Mouse (Mus musculus): ENCODE measurements around the gene Slc6a11. TPM values are rescaled to one million over a fixed set of nuclear protein-coding genes. Genes with fewer than 3 reads are reported as not detected.

Gene Slc6a11
- polyA plus RNA-seq, 1 experiment = 1.6 TPM

DNA sequence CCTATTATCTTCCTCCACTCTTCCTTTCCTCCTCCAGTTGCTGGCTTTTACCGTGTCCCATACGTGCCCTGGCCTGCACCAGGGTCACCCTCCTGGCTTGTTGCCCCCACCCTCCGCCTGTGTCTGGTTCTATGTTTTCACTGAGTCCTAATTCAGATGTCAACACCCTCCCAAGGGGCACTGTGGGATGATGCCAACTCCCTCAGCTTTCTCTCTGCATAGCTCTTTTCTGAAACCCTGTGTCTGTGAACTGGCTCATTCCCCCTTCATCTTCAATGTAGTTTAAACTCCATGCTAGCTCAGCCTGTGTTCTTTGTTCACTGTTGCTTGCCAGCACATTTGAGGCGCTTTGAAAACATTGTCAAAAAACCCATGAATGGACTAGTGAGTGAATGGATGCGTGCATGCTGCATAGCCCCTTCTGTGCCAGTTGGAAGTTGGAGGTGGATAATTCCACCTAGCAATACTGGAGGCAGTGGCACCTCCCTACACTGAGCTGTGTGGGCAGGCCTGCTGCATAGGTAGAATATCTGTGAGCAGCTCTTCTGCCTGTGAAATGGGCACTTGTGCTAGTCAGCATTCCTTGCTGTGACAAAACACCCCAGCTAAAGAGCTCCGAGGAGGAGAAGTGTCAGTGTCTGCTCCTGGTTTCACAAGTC lies 13.5 kb downstream of the Slc6a11 start:
- H3K4me1 ChIP-seq (ENCODE audit: control insufficient read depth, insufficient read depth, low read length) = no peaks in the 10 kb centered on the region
- no peak overlapping the region for H3K4me3 ChIP-seq (ENCODE audit: control insufficient read depth, low read depth, low read length)
- no peak overlapping the region for H3K27ac ChIP-seq (ENCODE audit: control insufficient read depth, insufficient read depth, low read depth, low read length)
- no peaks in the 10 kb centered on the region for H3K27me3 ChIP-seq (ENCODE audit: control insufficient read depth, insufficient read depth, low read length)
- TF ChIP-seq CTCF (IDR thresholded peaks at IDR 0.05; ENCODE audit: control insufficient read depth, insufficient read depth, insufficient replicate concordance, low read depth, low read length) (no peak), POLR2A (IDR thresholded peaks at IDR 0.05; ENCODE audit: control insufficient read depth, low read depth, low read length) (no peak)
- no peaks in the 10 kb centered on the region for H3K36me3 ChIP-seq (ENCODE audit: control insufficient read depth, insufficient read depth, low read length)

DNA sequence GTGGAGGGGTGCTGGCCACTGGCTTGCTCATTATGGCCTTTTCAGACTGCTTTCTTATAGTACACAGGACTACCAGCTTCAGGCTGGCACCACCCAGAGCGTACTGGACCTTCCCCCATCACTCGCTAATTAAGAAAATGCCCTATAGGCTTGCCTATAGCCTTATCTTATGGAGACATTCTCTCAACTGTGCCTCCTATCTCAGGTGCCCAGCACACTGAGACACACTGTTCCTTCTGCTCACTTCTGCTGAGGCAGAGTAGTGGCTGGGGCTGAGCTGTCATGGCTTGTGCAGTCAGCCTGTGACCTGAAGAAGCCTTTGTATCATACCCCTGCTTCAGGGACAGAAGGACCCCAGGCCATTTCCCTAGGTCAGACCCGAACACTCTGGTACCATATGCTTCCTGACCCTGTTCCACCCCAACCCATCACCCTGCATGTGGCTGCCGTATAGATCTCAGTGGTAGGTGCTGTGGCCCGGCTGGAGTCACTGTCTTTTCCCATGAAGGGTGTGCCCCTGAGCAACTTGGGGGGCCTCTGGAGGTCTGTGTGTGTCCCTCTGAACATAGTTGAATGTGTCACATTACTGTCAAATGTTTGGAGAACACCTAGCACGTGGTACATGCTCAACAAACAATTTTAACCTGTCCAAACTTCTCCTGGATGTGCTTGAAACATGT lies 14.7 kb downstream of the Slc6a11 start:
- Histone ChIP-seq H3K4me1 (ENCODE audit: control insufficient read depth, insufficient read depth, low read length) (no peaks in the 10 kb centered on the region), H3K27me3 (ENCODE audit: control insufficient read depth, insufficient read depth, low read length) (no peaks in the 10 kb centered on the region), H3K27ac (ENCODE audit: control insufficient read depth, insufficient read depth, low read depth, low read length) (no peak overlapping the region), H3K36me3 (ENCODE audit: control insufficient read depth, insufficient read depth, low read length) (no peaks in the 10 kb centered on the region), H3K4me3 (ENCODE audit: control insufficient read depth, low read depth, low read length) (no peak overlapping the region)
- TF ChIP-seq POLR2A (IDR thresholded peaks at IDR 0.05; ENCODE audit: control insufficient read depth, low read depth, low read length) = no peak
- TF ChIP-seq CTCF (IDR thresholded peaks at IDR 0.05; ENCODE audit: control insufficient read depth, insufficient read depth, insufficient replicate concordance, low read depth, low read length) = no peak

DNA sequence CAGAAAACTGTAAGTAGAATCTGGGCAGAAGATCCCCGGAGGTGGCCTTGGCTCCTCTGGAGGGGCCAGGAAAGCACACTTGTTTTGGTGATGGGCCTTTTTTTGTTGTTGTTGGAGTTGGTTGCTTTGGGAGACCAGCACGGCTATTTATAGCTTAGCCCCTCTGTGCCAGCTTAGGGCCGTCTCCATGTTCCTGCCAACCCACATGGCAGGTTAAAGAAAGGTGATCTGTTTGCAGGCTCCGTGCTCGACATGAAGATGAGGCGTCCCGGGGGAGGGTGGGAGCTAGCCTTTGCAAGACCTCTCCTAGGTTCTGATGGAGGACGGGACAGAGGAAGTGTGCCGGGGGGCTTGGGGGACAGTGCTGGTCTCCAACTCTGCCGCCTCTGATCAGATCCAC lies 24.7 kb downstream of the Slc6a11 start:
- no peaks in the 10 kb centered on the region for H3K4me1 ChIP-seq (ENCODE audit: control insufficient read depth, insufficient read depth, low read length)
- TF ChIP-seq CTCF (IDR thresholded peaks at IDR 0.05; ENCODE audit: control insufficient read depth, insufficient read depth, insufficient replicate concordance, low read depth, low read length) (no peak), POLR2A (IDR thresholded peaks at IDR 0.05; ENCODE audit: control insufficient read depth, low read depth, low read length) (no peak)
- H3K4me3 ChIP-seq (ENCODE audit: control insufficient read depth, low read depth, low read length) = no peak overlapping the region
- H3K36me3 ChIP-seq (ENCODE audit: control insufficient read depth, insufficient read depth, low read length) = no peaks in the 10 kb centered on the region
- H3K27ac ChIP-seq (ENCODE audit: control insufficient read depth, insufficient read depth, low read depth, low read length) = no peak overlapping the region
- H3K27me3 ChIP-seq (ENCODE audit: control insufficient read depth, insufficient read depth, low read length) = no peaks in the 10 kb centered on the region

DNA sequence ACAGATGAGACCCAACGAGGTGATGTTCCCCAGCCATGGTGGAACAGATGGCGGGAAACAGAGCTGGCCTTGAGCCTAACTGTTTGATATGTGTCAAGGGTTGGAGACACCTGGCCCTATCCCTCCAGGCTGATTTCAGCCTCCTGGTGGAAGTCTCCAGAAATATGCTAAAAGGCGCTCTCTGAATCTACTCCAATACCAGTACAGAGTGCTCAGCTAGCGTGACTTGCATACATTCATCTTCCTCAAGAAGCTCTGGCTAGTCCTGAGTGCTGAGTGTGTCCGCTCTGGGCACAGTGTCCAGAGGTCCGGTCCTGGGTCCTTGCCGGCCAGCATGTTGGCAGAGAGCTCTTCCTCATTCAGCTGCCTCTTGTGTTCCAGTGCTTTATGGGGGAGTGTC lies 27.8 kb downstream of the Slc6a11 start:
- Histone ChIP-seq H3K27ac (ENCODE audit: control insufficient read depth, insufficient read depth, low read depth, low read length) (no peak overlapping the region), H3K27me3 (ENCODE audit: control insufficient read depth, insufficient read depth, low read length) (no peaks in the 10 kb centered on the region), H3K36me3 (ENCODE audit: control insufficient read depth, insufficient read depth, low read length) (no peaks in the 10 kb centered on the region), H3K4me3 (ENCODE audit: control insufficient read depth, low read depth, low read length) (no peak overlapping the region), H3K4me1 (ENCODE audit: control insufficient read depth, insufficient read depth, low read length) (no peaks in the 10 kb centered on the region)
- TF ChIP-seq POLR2A (IDR thresholded peaks at IDR 0.05; ENCODE audit: control insufficient read depth, low read depth, low read length) (no peak), CTCF (IDR thresholded peaks at IDR 0.05; ENCODE audit: control insufficient read depth, insufficient read depth, insufficient replicate concordance, low read depth, low read length) (no peak)

DNA sequence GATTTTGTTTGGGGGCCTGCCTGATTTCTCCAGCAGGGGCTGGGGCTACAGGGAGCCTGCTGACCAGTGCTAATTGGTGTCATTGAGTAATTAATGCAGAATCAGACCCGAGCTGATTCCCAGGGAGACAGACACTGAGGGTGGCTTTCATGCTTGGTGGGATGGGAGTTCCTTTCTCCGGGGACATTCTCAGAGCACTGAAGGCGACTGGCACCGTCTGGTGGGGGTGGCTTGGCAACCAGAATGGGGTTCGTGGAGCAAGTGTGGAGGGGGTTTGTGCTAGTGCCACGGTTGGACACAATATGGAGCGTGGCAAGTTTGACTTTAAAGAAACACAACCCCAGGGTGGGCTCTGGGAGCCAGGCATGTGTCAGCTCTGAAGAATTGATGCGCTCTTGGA lies 29.7 kb downstream of the Slc6a11 start:
- Histone ChIP-seq H3K4me3 (ENCODE audit: control insufficient read depth, low read depth, low read length) (no peak overlapping the region), H3K27ac (ENCODE audit: control insufficient read depth, insufficient read depth, low read depth, low read length) (no peak overlapping the region), H3K36me3 (ENCODE audit: control insufficient read depth, insufficient read depth, low read length) (no peaks in the 10 kb centered on the region), H3K27me3 (ENCODE audit: control insufficient read depth, insufficient read depth, low read length) (no peaks in the 10 kb centered on the region), H3K4me1 (ENCODE audit: control insufficient read depth, insufficient read depth, low read length) (peaks cover 3% of the 10 kb centered on the region)
- no peak for TF ChIP-seq POLR2A (IDR thresholded peaks at IDR 0.05; ENCODE audit: control insufficient read depth, low read depth, low read length)
- TF ChIP-seq CTCF (IDR thresholded peaks at IDR 0.05; ENCODE audit: control insufficient read depth, insufficient read depth, insufficient replicate concordance, low read depth, low read length) = no peak

DNA sequence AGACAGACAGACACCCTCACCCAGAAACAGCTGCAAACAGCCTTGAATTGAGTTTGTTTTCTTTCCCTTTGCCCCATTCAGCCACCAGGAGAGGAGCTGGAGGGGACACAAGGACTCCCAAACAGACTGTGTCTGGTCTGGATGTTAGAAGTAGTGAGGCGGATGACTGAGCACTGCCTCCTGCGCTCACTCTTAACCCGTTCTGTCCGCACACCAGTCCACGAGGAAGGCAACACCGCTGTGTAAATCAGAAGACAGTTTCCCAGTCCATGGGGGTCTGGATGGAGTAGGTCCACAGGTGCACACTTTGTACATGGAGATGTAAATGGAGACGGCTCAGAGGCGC lies 43.0 kb downstream of the Slc6a11 start:
- H3K4me1 ChIP-seq (ENCODE audit: control insufficient read depth, insufficient read depth, low read length) = no peaks in the 10 kb centered on the region
- H3K27me3 ChIP-seq (ENCODE audit: control insufficient read depth, insufficient read depth, low read length) = no peaks in the 10 kb centered on the region

DNA sequence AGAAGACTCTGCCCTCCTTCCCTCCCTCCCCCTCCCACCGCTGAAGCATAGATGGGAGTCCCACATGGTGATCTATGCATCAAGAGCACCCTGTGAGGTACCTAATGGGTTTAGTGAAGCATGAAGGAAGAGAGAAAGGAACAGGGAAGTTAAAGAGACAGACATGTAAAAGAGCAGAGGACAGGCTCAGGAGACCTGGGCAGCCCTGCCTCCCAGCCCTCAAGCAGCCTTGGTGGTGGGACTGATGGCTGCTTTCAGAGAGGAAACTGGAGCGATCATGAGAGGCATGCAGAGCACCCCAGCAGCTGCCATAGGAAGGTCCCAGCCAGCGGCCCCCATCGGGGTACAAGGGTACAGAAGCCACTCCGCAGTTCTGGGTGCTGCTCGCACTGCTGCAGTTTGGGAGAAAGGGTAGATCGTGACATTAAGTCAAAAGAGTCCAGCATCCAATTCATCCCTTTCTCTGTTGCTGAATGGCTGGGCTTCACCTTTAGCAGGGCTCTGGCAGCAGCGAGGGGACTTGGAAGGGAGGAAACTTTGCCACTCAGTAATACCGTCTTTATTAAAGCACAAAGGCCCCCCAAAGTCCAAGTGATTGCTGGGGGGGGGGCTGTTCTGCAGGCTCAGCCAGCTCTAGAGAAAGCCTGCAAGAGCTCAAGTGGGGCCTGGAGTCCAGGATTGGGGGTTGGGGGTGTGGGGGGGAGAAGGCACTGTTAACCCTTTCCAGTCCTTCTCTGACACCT lies 43.5 kb downstream of the Slc6a11 start:
- H3K4me3 ChIP-seq (ENCODE audit: control insufficient read depth, low read depth, low read length) = no peak overlapping the region
- TF ChIP-seq CTCF (IDR thresholded peaks at IDR 0.05; ENCODE audit: control insufficient read depth, insufficient read depth, insufficient replicate concordance, low read depth, low read length) = no peak
- TF ChIP-seq POLR2A (IDR thresholded peaks at IDR 0.05; ENCODE audit: control insufficient read depth, low read depth, low read length) = no peak
- H3K4me1 ChIP-seq (ENCODE audit: control insufficient read depth, insufficient read depth, low read length) = no peaks in the 10 kb centered on the region
- no peaks in the 10 kb centered on the region for H3K36me3 ChIP-seq (ENCODE audit: control insufficient read depth, insufficient read depth, low read length)
- H3K27me3 ChIP-seq (ENCODE audit: control insufficient read depth, insufficient read depth, low read length) = no peaks in the 10 kb centered on the region
- no peak overlapping the region for H3K27ac ChIP-seq (ENCODE audit: control insufficient read depth, insufficient read depth, low read depth, low read length)

More for the DNA sequence above, 43.0 kb downstream of the Slc6a11 start:
- H3K4me3 ChIP-seq (ENCODE audit: control insufficient read depth, low read depth, low read length) = no peak overlapping the region
- no peak overlapping the region for H3K27ac ChIP-seq (ENCODE audit: control insufficient read depth, insufficient read depth, low read depth, low read length)
- TF ChIP-seq POLR2A (IDR thresholded peaks at IDR 0.05; ENCODE audit: control insufficient read depth, low read depth, low read length) (no peak), CTCF (IDR thresholded peaks at IDR 0.05; ENCODE audit: control insufficient read depth, insufficient read depth, insufficient replicate concordance, low read depth, low read length) (no peak)
- no peaks in the 10 kb centered on the region for H3K36me3 ChIP-seq (ENCODE audit: control insufficient read depth, insufficient read depth, low read length)
